Mouse (Mus musculus): ENCODE measurements around the gene Psmb3. TPM values are rescaled to one million over a fixed set of nuclear protein-coding genes. Genes with fewer than 3 reads are reported as not detected.

Psmb3 gene
- polyA plus RNA-seq, 1 experiment from 2014 or later: 246 TPM

DNA sequence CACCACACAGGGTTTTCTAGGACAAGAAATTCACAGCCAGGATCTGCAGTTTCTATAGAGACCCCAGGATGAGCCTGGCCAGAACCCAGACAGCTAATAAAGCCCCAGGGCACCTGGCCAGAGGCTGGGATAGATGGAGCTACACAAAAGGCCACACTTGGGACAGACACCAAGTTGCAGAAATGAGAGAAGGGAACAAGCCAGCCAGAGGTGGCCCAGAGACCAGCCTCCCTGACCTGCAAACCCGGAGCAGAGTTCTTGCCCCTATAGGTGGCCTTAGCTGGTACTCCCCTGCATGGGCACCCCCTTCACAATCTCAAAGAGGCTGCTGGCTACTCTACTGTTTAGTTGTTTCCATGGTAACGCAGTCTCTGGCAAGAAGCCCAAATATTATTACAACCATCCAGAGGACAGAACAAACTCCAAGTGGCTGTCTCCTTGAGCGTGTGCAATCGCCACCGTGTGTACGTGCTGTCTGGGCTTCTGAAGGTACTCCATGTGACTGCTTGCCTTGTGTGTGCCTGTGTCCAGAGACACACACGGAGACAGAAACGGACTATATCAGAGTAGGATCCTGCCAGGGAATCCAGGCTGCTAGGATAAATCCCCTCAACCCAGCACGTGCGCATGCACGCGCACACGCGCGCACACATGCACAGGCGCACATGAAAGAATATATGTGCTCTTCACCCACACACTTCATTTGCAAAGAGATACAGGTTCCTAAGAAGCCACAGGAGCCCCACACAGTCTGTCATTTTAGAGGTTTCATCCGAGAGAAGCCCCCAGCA lies 8.1 kb upstream of the Psmb3 start:
- in situ Hi-C loops (cut with MboI; ENCODE audit: low pct_unique_long_range_greater_than_20kb): loop anchor here (5.0 kb wide), 1 partner anchor 48 kb away; no protein-coding TSS in a partner anchor
- H3K27me3 ChIP-seq: no peaks in the 10 kb centered on the region
- CTCF ChIA-PET: no interaction called here
- POLR2A ChIA-PET: no interaction called here
- no peak for DNase-seq (ENCODE audit: low read depth, low spot score)
- ATAC-seq: no peak
- no peak for TF ChIP-seq CTCF (IDR thresholded peaks at IDR 0.05)

DNA sequence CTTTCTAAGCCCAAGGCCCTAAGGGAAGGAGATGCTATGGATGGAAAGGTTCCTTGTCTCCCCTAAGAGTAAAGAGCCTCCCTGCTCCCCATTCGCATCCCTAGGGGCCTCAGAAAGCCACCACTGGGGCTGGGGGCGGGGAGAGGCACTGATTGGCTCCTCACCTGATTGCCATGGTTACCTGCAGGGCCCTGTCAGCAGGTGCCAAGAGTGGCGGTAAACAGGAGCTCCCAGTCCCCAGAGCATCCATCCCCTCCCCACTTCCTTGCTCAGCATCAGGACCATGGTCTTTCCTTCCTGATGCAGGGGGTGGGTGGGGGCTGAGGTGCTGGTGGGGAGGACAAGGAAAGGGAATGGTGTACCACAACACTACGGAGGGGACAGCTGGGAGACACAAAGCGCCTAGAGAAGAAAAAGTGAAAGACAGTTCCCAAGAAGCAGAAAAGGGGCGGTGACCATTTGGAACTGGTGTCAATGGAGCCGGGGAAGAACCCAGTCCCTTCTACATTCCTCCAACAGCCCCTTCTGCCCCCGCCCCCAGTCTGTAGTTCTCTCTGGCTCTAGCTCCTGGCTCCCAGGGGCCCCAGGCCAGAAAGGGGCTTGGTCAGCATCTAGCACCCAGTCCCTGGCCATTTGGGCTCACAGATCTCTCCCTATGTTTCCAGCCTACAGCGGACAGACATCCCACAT lies 7.3 kb upstream of the Psmb3 start:
- ATAC-seq: no peak

DNA sequence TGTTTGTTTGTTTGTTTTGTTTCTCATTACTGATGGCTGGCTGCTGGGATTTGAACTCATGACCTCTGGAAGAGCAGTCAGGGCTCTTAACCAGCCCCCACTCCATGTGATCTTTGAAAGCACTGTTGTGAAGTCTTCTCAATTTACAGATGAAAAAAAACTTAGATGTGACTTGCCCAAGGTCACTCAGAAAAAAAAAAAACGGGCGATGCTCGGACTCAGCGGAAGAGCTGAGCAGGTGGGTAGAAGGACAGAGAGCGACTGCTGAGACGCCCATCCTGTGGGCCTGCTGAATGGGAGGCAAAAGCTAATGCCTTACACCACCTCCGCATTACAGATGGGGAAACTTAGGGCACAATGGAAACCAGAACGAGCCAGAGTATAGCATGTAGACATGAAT lies 6.5 kb upstream of the Psmb3 start:
- no peak for TF ChIP-seq CTCF (IDR thresholded peaks at IDR 0.05)
- in situ Hi-C loops (cut with MboI; ENCODE audit: low pct_unique_long_range_greater_than_20kb): loop anchor here (5.0 kb wide), 1 partner anchor 49 kb away; no protein-coding TSS in a partner anchor
- CTCF ChIA-PET: no interaction called here
- H3K27me3 ChIP-seq: no peaks in the 10 kb centered on the region
- no peak for DNase-seq (ENCODE audit: low read depth, low spot score)
- no peak for ATAC-seq
- POLR2A ChIA-PET: interaction anchor here (0.7 to 1.1 kb wide), 2 partner anchors 10 to 60 kb away, joined by 4 read pairs; no protein-coding TSS in a partner anchor

More for the DNA sequence above, 7.3 kb upstream of the Psmb3 start:
- in situ Hi-C loops (cut with MboI; ENCODE audit: low pct_unique_long_range_greater_than_20kb): loop anchor here (5.0 kb wide), 1 partner anchor 49 kb away; no protein-coding TSS in a partner anchor
- no peak for DNase-seq (ENCODE audit: low read depth, low spot score)
- ChIA-PET CTCF (no interaction called here), POLR2A (no interaction called here)
- no peak for TF ChIP-seq CTCF (IDR thresholded peaks at IDR 0.05)
- H3K27me3 ChIP-seq: no peaks in the 10 kb centered on the region

DNA sequence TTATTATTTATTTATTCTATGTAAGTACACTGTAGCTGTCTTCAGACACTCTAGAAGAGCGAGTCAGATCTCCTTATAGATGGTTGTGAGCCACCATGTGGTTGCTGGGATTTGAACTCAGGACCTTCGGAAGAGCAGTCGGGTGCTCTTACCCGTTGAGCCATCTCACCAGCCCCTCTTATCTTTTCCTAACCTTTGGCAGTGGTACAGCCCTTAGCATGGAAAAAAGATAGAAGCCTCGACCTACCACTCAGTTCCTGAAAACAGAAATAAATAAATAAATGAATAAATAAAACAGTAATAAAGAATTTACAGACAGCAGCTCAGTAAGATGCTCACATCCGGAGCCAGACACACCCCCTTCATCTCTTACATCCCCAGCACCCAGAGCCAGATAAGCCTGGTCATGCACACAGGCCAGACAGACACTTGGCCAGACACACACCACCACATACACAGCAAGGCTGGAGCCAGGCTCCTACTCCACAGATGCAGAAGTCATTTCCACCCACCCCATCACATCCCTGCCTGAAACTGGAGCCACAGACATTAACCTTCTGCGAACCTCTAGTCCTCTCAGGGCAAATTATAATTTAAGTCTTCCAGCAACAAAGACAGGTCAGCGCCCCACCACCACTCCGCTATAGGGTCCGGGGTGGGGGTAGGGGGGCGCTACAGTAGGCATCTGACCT lies 5.9 kb upstream of the Psmb3 start:
- H3K27me3 ChIP-seq: no peaks in the 10 kb centered on the region
- CTCF ChIA-PET: interaction anchor here (1.2 kb wide), 1 partner anchor 55 kb away, joined by 4 read pairs; no protein-coding TSS in a partner anchor
- in situ Hi-C loops (cut with MboI; ENCODE audit: low pct_unique_long_range_greater_than_20kb): loop anchor here (5.0 kb wide), 1 partner anchor 50 kb away; no protein-coding TSS in a partner anchor
- TF ChIP-seq CTCF (IDR thresholded peaks at IDR 0.05): no peak
- no peak for DNase-seq (ENCODE audit: low read depth, low spot score)
- POLR2A ChIA-PET: interaction anchor here (0.7 to 1.6 kb wide), 3 partner anchors 11 to 61 kb away, joined by 4 read pairs; no protein-coding TSS in a partner anchor
- ATAC-seq: no peak

DNA sequence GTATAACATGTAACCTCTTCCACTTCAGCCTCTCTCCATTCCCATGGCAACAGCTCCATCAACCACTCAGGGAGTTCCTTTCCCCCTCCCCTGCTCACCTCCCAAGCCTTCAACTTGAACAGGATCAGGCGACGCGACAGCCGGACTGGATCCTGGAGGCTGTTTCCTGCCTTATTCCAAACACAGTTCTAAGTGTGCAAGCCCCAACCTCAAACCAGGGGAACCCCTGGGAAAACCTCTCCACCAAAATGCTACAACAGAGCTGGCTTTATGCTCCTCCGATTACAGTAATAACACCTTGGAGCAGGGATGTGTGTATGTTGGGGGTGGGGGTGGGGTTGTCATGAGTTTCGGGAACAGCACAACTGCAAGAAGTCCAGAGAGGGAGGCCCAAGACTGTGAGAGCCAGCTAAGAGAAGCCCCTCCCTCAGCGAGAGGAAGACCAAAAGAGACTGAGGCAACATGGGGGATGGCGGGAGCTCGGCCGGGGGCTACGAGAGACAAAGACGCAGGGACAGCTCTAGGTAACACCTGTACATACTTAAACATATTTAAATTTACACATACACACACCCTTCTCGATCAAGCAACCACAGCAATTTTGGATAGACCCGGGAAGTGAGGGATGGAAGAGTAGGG lies 5.2 kb upstream of the Psmb3 start:
- ATAC-seq (no peak), DNase-seq (ENCODE audit: low read depth, low spot score) (no peak)
- CTCF ChIA-PET: interaction anchor here (0.7 to 3.7 kb wide), 8 partner anchors 8 to 68 kb away, joined by 3 to 13 read pairs (median 4); partner anchors contain the start of gene Epop
- TF ChIP-seq CTCF (IDR thresholded peaks at IDR 0.05): no peak
- in situ Hi-C loops (cut with MboI; ENCODE audit: low pct_unique_long_range_greater_than_20kb): loop anchor here (5.0 kb wide), 1 partner anchor 51 kb away; no protein-coding TSS in a partner anchor
- H3K27me3 ChIP-seq: no peaks in the 10 kb centered on the region
- POLR2A ChIA-PET: interaction anchor here (0.5 to 1.6 kb wide), 5 partner anchors 12 to 274 kb away, joined by 4 to 6 read pairs (median 4); no protein-coding TSS in a partner anchor

DNA sequence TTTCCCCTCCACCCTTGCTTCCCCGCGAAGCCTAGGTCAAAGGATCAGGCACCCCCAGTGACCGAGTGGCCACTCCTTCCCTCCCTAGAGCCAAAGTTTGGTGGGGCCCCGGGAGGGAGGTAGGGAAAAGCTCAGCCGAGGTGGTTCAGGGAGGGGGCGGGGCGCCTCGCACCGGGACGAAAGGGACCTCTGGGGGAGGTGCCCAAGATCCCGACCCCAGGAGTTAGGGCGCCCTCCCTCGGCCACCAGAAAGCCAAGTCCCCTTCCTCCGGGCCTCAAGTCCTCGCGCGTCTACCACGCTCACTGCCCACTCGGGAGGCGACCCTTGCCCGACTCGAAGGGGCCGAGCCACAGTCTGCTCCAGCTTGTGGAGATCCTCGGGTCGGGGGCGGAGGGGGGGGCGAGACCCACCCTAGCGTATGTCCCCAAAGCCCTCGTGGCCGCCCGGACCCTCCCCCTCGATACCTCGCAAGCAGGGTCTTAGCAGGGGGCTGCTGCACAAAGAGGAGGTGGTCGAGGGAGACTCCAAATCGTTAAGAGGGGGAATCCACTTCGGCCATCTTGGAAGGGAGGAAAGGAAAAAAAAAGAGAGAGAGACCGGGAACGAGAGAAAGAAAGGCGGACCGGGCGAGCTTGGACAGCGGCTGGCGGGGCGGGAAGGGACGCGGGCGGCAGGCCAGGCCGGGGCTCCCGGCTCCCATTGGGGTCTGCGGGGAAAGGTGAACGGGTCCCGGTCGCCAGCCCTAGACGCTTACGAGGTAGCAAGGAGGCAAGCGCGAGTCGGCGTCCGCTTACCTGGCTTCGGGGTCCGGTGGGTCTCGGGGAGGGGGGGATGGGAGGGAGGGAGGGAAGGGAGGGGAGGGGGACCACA lies 4.2 kb upstream of the Psmb3 start:
- no peaks in the 10 kb centered on the region for H3K27me3 ChIP-seq
- in situ Hi-C loops (cut with MboI; ENCODE audit: low pct_unique_long_range_greater_than_20kb): loop anchor here (5.0 kb wide), 1 partner anchor 52 kb away; no protein-coding TSS in a partner anchor
- DNase-seq (ENCODE audit: low read depth, low spot score): no peak
- no peak for TF ChIP-seq CTCF (IDR thresholded peaks at IDR 0.05)
- peak; percentile 5 for ATAC-seq
- ChIA-PET CTCF (interaction anchor here (0.7 to 3.7 kb wide), 9 partner anchors 9 to 69 kb away, joined by 3 to 13 read pairs (median 4); partner anchors contain the start of gene Epop), POLR2A (interaction anchor here (0.5 to 1.6 kb wide), 6 partner anchors 13 to 273 kb away, joined by 3 to 6 read pairs (median 4); no protein-coding TSS in a partner anchor)

DNA sequence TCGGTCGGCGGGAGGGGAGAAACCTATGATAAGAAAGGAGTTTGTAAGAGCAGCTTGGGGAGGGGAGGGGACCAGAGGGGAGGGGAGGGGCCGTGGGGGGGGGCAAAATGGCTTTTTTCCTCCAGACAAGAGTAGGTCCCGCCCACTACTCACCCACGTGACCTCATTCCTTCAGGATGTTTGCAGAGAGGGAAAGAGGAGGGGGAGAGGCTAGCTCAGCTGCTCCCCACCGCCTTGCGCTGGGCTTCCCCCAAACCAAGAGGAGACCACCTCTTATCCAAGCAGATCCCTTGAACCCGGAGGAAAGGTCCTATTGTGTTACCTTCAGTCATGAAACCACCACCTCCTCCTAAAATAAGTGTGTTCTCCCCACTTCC lies 3.6 kb upstream of the Psmb3 start:
- H3K27me3 ChIP-seq: no peaks in the 10 kb centered on the region
- DNase-seq (ENCODE audit: low read depth, low spot score) (no peak), ATAC-seq (no peak)
- no peak for TF ChIP-seq CTCF (IDR thresholded peaks at IDR 0.05)
- ChIA-PET CTCF (interaction anchor here (1.9 to 3.7 kb wide), 3 partner anchors 13 to 69 kb away, joined by 5 to 13 read pairs (median 7); no protein-coding TSS in a partner anchor), POLR2A (interaction anchor here (1.0 to 1.6 kb wide), 3 partner anchors 21 to 123 kb away, joined by 3 to 6 read pairs (median 3); no protein-coding TSS in a partner anchor)
- in situ Hi-C loops (cut with MboI; ENCODE audit: low pct_unique_long_range_greater_than_20kb): loop anchor here (5.0 kb wide), 1 partner anchor 52 kb away; no protein-coding TSS in a partner anchor

DNA sequence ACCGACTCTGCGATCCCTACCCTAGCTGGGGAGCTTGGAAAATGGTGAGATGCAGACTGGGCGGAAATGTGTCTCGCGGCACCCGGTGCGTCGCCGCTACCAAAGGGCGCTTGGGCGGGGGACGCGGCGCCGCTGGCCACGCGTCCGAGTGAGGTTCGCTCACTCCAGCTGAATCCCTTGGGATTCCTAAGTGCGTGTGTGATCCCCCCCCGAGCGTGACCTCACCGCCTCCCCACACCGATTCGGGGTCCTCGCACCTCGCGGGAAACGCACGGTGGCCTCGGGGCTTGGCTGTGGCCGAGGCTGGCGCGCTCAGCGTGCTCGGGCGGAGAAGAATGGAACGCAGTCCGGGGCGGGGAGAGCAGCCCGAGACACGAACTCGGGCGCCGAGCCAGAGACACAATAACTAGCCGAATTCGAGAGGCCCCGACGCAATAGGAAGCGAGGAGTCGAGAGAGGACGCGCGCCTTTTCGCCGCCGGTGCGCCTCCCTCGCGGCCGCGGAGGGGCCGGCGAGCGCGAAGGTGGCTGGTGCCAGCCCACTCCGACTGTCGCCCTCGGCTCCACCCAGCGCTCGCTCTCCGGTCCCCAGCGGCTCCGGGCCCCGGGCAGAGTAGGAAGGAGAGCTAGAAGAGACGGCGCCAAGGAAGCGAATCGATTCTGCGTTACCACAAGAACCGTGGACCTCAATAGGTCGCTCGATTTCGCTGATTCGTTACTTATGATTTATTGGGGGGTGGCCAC lies 3.0 kb upstream of the Psmb3 start, which contains the start of gene Pcgf2:
Pcgf2 (minus strand) TSS at position 495 of the 743 bp plus-strand sequence.
- in situ Hi-C loops (cut with MboI; ENCODE audit: low pct_unique_long_range_greater_than_20kb): no loop called here
- no peak for DNase-seq (ENCODE audit: low read depth, low spot score)
- no peaks in the 10 kb centered on the region for H3K27me3 ChIP-seq
- no peak for TF ChIP-seq CTCF (IDR thresholded peaks at IDR 0.05)
- ChIA-PET CTCF (interaction anchor here (1.9 to 3.7 kb wide), 3 partner anchors 14 to 69 kb away, joined by 5 to 13 read pairs (median 7); no protein-coding TSS in a partner anchor), POLR2A (interaction anchor here (1.0 kb wide), 2 partner anchors 21 to 123 kb away, joined by 3 read pairs; no protein-coding TSS in a partner anchor)
- peak; percentile 5 for ATAC-seq

All from Patski (cell line).